Mouse (Mus musculus): ENCODE data around the gene 1700013G24Rik. TPM values are rescaled to one million over a fixed set of nuclear protein-coding genes. Genes with fewer than 3 reads are reported as not detected.
A peak's percentile ranks its signal among the peaks of the same experiment; 100 is the strongest.

The 1700013G24Rik gene
- polyA plus RNA-seq, 1 experiment from 2014 or later = not detected

DNA sequence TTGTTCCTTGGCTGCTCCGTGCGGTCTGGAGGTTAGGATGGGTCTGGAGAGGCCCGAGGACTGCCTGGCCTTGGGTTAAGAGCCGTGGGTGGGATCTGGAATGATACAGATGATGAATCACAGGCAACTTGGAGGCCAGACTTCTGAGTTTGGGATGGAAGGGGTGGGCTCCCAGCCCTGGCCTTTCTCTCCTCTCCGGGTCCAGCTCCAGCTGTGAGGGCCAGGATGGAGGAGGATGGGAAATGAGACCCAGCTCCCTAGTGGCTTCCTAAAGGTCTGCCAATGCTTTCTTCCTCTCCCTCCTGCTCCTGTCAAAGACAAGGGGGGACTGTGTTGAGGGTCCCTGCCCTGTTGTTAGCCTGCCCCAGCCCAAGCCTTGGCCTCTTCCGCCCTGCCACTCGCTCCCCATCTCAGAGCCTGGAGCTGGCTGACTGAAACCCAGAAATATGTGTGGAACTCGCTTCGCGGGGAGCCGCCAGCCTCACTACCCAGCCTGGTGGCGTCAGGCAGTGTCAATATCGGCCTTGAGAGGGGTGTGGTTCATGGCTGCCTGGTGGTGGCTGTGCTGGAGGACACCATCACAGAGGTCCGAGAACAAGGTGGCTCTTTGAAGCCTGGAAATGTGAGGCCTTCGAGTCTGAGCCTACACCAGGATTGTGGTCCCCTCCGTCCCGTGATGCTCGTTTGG is 20.8 kb downstream of the 1700013G24Rik start:
- Histone ChIP-seq H3K27me3 (ENCODE audit: insufficient read depth, low read length) (no peaks in the 10 kb centered on the region), H3K4me3 (ENCODE audit: low read depth, low read length) (no peak overlapping the region), H3K4me1 (ENCODE audit: insufficient read depth) (peaks cover 64% of the 10 kb centered on the region), H3K9me3 (ENCODE audit: low read depth, low read length) (no peaks in the 10 kb centered on the region), H3K4me2 (peak overlapping the region; percentile 36), H3K9ac (peak overlapping the region; percentile 14; the same call in 1 of the 2 replicates), H3K36me3 (ENCODE audit: insufficient read depth) (0 out of 2 replicates have a peak, but pooled peaks cover 4% of the 10 kb centered on the region), H3K27ac (ENCODE audit: low read depth) (peak overlapping the region; percentile 77)
- WGBS = 38% methylated on average over 18 of the region's 18 CpGs
- DNase-seq (peak; percentile 63), ATAC-seq (ENCODE audit: insufficient read depth) (no peak)
- no peak for TF ChIP-seq CTCF (IDR thresholded peaks at IDR 0.05; ENCODE audit: low read depth)

DNA sequence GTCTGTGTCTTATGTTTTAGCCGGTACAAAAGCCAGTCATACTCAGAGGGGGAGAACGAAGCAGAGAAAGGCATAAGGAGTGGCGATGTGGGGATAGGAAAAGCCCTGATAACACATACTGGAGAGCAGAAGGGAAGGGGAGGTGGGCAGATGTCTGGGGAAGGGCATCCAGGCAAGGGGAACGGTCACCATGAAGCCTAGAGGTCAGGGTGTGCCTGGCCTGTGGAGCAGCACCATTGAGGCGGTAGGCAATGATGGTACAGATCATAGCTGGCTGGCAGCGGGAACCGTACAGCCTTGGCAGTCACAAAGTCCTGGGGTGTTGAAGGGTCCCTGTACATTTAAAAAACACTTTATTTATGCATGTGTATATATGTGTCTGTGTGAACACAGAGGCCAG is 21.6 kb downstream of the 1700013G24Rik start:
- DNase-seq = no peak
- TF ChIP-seq CTCF (IDR thresholded peaks at IDR 0.05; ENCODE audit: low read depth) = no peak
- no peak overlapping the region for H3K27ac ChIP-seq (ENCODE audit: low read depth)
- ATAC-seq (ENCODE audit: insufficient read depth) = no peak
- peaks cover 70% of the 10 kb centered on the region for H3K4me1 ChIP-seq (ENCODE audit: insufficient read depth)
- H3K4me3 ChIP-seq (ENCODE audit: low read depth, low read length) = no peak overlapping the region
- 79% methylated on average over 7 of the region's 7 CpGs for WGBS
- H3K9ac ChIP-seq = no peak overlapping the region
- no peaks in the 10 kb centered on the region for H3K9me3 ChIP-seq (ENCODE audit: low read depth, low read length)
- H3K36me3 ChIP-seq (ENCODE audit: insufficient read depth) = 0 out of 2 replicates have a peak, but pooled peaks cover 4% of the 10 kb centered on the region
- no peaks in the 10 kb centered on the region for H3K27me3 ChIP-seq (ENCODE audit: insufficient read depth, low read length)
- no peak overlapping the region; the same call in 1 of the 2 replicates for H3K4me2 ChIP-seq

DNA sequence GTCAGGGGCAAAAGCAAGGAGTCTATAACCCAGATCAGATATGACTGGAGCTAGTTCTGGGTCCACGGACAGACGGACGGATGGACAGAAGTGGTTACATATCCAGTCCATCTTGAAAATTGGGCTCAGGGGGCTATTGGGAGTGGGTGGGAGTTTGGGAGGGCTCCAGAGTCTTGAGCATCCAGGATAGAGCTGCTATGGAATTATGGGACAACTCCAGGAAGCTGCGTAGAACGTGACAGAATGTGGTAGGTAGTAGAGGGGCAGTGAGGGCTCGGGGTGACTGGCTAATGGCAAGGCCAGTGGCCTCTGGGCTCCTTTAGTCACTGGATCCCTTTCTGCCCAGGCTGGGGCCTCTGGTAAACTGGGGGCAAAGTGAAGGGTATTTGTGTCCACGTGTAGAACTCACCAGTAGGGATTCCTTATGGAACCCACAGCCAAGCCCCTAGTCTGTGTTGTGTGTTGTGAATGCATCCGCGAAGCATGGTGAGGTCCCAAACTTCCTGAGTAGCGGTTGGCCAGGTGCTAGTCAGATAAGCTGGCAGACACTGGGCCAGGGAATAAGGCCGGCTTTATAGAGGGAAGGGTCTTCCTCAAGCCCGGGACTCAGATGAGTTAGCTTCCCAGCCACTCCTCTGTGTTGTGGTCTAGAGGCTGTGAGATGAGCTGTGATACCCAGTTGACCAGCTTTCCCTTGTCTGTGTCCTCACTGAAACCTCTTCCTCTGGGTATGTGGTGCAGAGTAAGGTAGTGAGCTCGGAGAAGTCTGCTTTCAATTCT is 22.4 kb downstream of the 1700013G24Rik start:
- H3K4me2 ChIP-seq = peak overlapping the region; percentile 50
- H3K36me3 ChIP-seq (ENCODE audit: insufficient read depth) = 0 out of 2 replicates have a peak, but pooled peaks cover 4% of the 10 kb centered on the region
- WGBS = 66% methylated on average over 13 of the region's 13 CpGs
- H3K27ac ChIP-seq (ENCODE audit: low read depth) = peak overlapping the region; percentile 94; the same call in 1 of the 2 replicates
- peaks cover 63% of the 10 kb centered on the region for H3K4me1 ChIP-seq (ENCODE audit: insufficient read depth)
- no peaks in the 10 kb centered on the region for H3K27me3 ChIP-seq (ENCODE audit: insufficient read depth, low read length)
- H3K9me3 ChIP-seq (ENCODE audit: low read depth, low read length) = no peaks in the 10 kb centered on the region
- TF ChIP-seq CTCF (IDR thresholded peaks at IDR 0.05; ENCODE audit: low read depth) = no peak
- ATAC-seq (ENCODE audit: insufficient read depth) (no peak), DNase-seq (no peak)
- no peak overlapping the region; the same call in 1 of the 2 replicates for H3K4me3 ChIP-seq (ENCODE audit: low read depth, low read length)
- H3K9ac ChIP-seq = 0 out of 2 replicates have a peak overlapping the region, but pooled peaks have one; percentile 25

GRCm38 (mm10) chr4:137476065-137476760 is 23.1 kb downstream of the 1700013G24Rik start:
- 0 out of 2 replicates have a peak overlapping the region, but pooled peaks have one; percentile 25 for H3K9ac ChIP-seq
- ATAC-seq (ENCODE audit: insufficient read depth) = no peak
- H3K27me3 ChIP-seq (ENCODE audit: insufficient read depth, low read length) = no peaks in the 10 kb centered on the region
- DNase-seq = no peak
- H3K4me2 ChIP-seq = peak overlapping the region; percentile 50
- peak overlapping the region; percentile 14; the same call in 1 of the 2 replicates for H3K4me3 ChIP-seq (ENCODE audit: low read depth, low read length)
- no peak for TF ChIP-seq CTCF (IDR thresholded peaks at IDR 0.05; ENCODE audit: low read depth)
- peak overlapping the region; percentile 94; the same call in 1 of the 2 replicates for H3K27ac ChIP-seq (ENCODE audit: low read depth)
- WGBS = 19% methylated on average over 10 of the region's 10 CpGs
- H3K36me3 ChIP-seq (ENCODE audit: insufficient read depth) = 0 out of 2 replicates have a peak, but pooled peaks cover 4% of the 10 kb centered on the region
- peaks cover 61% of the 10 kb centered on the region for H3K4me1 ChIP-seq (ENCODE audit: insufficient read depth)
- no peaks in the 10 kb centered on the region for H3K9me3 ChIP-seq (ENCODE audit: low read depth, low read length)

DNA sequence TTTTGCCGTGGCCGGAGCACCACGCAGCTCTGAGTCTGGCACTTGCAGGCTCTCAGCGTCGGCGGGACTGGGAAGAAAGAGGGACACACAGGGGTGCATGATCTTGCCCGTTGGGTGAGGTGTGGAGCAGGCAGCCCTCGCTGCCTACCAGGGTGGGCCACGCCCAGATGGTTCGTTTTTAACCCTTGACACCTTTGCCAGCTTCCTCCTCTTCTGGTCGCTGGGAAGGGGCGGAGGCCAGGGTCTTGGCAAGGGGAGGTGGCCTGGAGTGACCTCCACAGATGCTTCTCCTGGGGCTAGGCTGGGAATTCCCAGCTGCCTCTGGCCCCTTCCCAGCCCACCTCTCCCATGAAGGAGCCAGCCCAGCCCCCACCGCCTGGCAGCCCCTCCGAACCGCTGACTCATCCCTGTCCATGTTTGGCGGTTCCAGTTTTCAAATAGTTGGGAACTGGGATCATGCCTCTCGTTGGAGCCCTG is 23.7 kb downstream of the 1700013G24Rik start:
- DNase-seq (no peak), ATAC-seq (ENCODE audit: insufficient read depth) (no peak)
- Histone ChIP-seq H3K4me2 (peak overlapping the region; percentile 50), H3K4me1 (ENCODE audit: insufficient read depth) (peaks cover 67% of the 10 kb centered on the region), H3K9me3 (ENCODE audit: low read depth, low read length) (no peaks in the 10 kb centered on the region), H3K36me3 (ENCODE audit: insufficient read depth) (0 out of 2 replicates have a peak, but pooled peaks cover 4% of the 10 kb centered on the region), H3K27me3 (ENCODE audit: insufficient read depth, low read length) (no peaks in the 10 kb centered on the region), H3K9ac (peak overlapping the region; percentile 29; the same call in 1 of the 2 replicates), H3K27ac (ENCODE audit: low read depth) (peak overlapping the region; percentile 94), H3K4me3 (ENCODE audit: low read depth, low read length) (peak overlapping the region; percentile 14; the same call in 1 of the 2 replicates)
- no peak for TF ChIP-seq CTCF (IDR thresholded peaks at IDR 0.05; ENCODE audit: low read depth)
- WGBS = 9% methylated on average over 15 of the region's 17 CpGs

DNA sequence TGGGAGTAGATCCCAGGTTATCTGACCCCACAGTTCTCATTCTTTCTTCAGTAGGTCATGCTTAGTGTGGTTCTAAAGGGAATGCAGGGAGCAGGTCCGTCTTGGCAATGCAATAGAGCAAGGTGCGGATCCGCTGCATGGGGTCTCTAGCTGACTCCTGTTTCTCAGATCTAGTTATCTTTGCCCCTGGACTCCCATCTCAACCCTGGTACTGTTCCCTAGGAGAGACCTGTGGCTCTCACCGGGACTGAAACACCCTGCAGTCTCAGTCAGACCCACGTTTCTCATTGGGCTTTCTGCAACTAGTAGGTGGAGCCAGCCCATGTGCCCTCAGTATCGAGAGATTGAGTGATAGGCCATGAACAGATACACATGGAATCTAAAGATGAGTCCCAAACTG is 24.5 kb downstream of the 1700013G24Rik start:
- Histone ChIP-seq H3K27me3 (ENCODE audit: insufficient read depth, low read length) (no peaks in the 10 kb centered on the region), H3K27ac (ENCODE audit: low read depth) (peak overlapping the region; percentile 94), H3K4me2 (peak overlapping the region; percentile 50; the same call in 1 of the 2 replicates), H3K9ac (no peak overlapping the region), H3K4me3 (ENCODE audit: low read depth, low read length) (no peak overlapping the region), H3K9me3 (ENCODE audit: low read depth, low read length) (no peaks in the 10 kb centered on the region), H3K36me3 (ENCODE audit: insufficient read depth) (0 out of 2 replicates have a peak, but pooled peaks cover 4% of the 10 kb centered on the region), H3K4me1 (ENCODE audit: insufficient read depth) (peaks cover 69% of the 10 kb centered on the region)
- TF ChIP-seq CTCF (IDR thresholded peaks at IDR 0.05; ENCODE audit: low read depth) = no peak
- DNase-seq (no peak), ATAC-seq (ENCODE audit: insufficient read depth) (no peak)
- WGBS = 52% methylated on average over 6 of the region's 6 CpGs
